Mouse (Mus musculus): Measurements from ENCODE around the gene Palld. TPM values are rescaled to one million over a fixed set of nuclear protein-coding genes. Genes with fewer than 3 reads are reported as not detected.
A peak's percentile ranks its signal among the peaks of the same experiment; 100 is the strongest.

The Palld gene
- total RNA-seq, 2 experiments from 2014 or later: 157 to 161 TPM

- no peak for DNase-seq
These were observed 347.1 kb downstream of the Palld start for GRCm38 (mm10) chr8:61555343-61555742.

GRCm38 (mm10) chr8:61552755-61553402, 349.6 kb downstream of the Palld start:
- no peak for DNase-seq

- no peak for DNase-seq
These were observed 350.3 kb downstream of the Palld start for GRCm38 (mm10) chr8:61552221-61552620.

GRCm38 (mm10) chr8:61550006-61550748, 352.3 kb downstream of the Palld start:
- no peak for DNase-seq

DNA sequence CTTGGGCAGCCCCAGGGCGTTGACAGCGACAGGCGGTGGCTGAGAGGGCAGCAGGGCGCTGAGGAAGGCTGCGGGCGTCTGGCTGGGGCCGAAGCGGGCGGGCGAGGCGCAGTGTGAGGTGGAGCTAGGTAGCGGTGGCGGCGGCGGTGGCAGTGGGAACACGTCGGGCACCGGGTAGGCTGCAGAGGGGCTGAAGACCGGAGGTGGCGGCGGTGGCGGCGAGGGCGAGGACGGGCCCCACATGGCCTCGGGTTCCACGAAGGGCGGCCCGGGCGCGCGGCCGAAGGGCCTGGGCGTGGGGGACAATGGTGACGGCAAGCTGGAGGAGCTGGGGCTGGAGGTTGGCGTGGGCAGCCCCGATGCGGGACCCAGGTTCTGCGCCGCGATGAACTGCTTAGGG, 352.9 kb downstream of the Palld start:
- DNase-seq: no peak

DNA sequence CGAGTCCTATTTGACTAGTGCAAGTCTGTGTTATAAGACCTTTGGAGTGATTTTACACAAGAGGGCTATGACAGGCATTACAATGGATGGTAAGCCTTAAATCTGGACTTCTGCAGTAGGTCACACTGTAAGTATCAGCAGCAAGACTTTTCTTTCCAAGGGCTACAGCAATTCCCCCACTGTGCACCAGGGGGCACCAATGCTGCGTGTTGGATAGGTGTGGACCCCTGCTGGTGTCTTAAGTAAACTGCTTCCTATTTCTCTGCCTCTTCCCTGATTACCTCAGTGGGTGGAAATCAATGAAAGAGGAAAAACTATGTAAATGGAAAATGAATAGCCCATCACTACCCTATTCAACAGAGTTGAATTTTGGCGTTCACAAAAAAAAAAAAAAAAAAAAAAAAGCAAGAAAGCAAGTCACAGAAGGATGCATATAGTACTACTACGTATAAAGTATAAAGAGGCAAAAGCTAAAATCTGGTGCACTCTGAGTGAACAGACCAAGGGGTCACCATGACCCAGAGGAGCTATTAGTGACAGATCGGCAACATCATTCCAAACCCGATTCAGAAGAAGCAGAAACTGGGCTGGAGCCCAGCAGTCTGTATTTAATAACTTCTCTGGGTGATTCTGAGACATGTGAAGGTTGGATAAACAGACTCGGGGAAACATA, 362.5 kb downstream of the Palld start:
- DNase-seq: peak; percentile 77 to 95

- DNase-seq: peak; percentile 66 to 73
These were observed 365.0 kb downstream of the Palld start for GRCm38 (mm10) chr8:61537471-61537870.

- DNase-seq: no peak
These were observed 367.0 kb downstream of the Palld start for GRCm38 (mm10) chr8:61535472-61535871.

DNA sequence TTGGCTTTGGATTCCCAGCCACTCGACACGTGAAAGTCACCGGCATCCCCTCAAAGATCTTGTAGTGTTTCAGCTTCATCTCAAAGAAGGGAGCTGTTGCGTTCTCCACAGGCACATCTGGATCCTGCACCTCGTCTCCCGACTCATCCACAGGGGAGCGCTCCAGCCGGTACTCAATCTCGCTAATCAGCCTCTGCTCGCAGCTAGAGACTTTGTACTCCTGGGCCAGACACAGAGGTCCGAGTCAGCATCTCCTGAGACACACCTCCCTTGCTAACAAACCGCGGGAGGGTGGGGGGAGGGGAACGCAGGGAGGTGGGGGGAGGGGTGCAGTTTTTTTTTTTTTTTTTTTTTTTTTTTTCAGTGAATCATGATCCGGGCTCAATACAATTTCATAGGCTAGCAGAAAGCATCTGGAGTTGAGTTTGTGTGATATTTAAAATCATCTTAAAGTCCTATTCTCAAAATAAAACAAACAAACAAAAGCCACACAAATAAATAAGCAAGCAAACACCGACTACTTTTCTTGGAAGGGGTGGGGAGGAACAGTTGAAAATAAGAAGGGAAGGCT, 369.0 kb downstream of the Palld start:
- DNase-seq: no peak

DNA sequence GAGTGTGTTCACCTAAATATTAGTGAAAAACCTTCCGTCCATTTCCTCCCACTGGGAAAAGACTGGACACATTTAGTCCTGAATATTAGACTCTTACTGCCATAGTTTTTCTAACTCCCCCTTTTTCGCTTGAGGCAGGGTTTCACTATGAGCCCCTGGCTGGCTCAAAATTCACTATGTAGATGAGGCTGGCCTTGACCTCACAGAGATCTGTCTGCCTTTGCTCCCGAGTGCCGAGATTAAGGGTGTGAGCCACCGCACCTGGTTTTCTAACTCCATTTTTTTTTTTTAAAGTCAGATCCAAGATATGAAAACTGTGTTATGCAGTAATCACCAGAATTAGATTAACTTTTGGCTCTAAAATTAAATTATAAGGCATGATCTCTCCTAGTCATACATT, 369.7 kb downstream of the Palld start:
- DNase-seq: no peak

DNA sequence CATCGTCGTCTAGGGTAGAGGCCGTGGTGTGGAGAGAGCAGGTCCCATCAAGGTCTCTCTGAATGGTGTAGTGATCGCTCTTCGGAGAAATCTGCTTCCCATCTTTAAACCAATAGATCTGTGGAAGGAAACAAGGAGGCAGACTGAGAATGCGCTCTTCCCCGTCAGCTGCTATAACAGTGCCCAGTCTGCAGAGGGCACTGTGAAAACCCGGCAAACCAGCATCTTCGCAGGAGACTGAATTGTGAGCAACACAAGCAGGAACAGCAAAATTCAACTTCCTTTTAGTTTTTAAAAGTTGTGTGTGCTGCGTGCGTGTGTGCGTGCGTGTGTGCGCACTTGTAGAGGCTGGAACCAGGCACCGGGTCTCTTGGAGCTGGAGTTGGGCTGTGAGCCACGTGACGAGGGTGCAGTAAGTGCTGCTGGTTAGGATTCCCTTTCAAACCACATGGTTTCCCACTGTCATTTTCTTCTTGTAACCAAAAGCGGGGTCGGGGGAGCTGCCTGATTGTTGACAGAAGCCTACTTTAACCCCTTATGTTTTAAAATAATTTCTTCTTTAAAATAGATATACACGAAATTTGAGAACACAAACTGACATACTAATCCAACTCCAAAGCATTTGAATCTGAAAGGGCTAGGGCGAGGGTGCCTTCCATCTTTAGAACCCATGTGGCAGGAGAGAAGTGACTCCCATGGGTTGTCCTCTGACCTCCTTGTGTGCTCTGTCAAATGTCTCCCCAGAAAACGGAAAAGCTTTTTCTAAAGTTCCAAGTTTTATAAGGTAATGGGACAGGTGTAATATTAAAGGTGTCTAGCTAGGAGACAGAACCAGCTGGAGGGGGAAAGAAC, 370.3 kb downstream of the Palld start:
- no peak for DNase-seq

- DNase-seq: no peak
These were observed 373.8 kb downstream of the Palld start for GRCm38 (mm10) chr8:61528642-61529041.

DNA sequence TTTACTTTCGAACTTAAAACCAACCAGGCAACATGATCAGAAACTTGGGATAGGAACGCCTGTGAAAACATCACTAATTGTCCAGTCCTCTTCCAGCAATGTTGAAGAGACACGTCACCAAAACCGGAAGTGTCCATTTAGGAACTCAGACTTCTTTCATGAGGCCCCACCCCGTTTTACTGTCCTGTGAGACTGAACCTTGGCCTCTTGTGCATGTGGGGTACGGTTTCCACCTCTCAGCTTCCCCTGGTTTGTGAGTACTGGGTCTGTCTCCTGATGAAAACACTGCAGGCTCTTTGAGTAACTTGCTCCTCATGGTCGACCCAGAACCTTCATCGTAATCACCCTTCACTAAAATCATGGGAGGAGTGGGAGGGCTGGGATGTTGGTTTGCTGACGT, 374.3 kb downstream of the Palld start:
- no peak for DNase-seq

GRCm38 (mm10) chr8:61527037-61527436, 375.5 kb downstream of the Palld start:
- DNase-seq: no peak

- peak in 1 of 2 experiments; percentile 75 for DNase-seq
These were observed 380.4 kb downstream of the Palld start for GRCm38 (mm10) chr8:61522132-61522531.

DNA sequence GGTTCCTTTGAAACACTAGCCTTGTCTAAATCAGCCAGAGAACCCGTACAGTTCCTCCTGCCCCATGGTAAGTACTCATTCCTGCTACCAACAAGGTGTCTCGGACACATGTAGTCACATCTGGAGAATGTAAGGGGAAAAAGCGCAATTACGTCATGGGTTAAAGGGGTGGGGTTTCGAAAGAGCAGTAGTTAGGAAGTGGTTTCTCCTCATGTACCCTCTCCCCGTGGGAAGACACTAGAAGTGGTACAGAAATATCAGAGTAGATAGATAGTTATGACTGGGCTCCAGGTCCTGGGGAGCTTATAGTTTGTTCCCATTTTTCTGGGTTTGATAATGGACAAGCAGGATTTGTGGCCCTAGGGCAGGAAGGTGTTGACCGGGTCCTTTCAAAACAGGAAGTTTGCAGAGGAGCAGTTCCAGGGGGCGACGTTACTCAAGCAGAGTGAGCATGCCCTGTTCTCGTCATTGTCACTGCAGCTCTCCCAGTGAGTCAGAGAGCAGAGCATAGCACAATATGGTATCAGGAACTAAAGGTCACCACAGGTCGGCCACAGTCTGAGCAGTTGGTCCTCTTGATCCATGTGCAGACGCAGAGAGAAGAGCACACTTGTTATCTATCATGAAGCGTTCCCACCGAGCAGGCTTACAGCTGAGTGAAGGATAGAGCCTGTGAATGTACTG, 384.8 kb downstream of the Palld start:
- DNase-seq: no peak

DNA sequence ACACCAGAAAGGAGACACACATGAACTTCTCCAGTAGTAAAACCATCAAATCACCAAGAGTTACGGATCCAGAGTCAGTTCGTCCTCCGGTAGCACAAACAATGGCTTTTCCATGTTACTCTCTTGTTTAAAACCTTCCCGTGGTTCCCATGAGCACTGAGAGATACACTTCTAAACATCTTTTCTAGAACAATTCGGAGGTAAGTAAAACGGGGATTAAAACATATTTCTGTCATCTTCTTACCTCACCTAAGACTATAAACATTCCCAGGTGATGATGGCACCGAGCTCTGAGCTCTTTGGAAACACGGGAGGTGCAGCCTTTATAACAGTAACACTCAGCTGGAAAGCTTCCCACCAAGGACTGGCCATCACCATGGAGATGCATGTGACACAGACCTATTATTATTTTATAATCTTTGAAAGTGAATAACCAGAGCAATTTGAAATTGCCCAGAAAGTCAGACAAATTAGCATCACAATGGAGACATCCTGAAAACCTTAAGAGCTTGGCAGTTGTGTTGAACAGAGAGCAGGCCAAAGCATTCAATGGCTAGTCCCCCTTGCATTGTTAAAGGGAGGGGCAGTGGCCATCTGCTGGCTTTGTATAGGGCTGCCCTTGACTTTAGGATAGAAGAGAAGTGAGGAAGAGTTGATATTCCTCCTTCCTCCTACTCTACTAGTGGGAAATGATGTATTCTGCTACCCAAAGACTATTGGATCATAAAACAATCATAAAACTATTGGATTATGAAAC, 385.6 kb downstream of the Palld start:
- no peak for DNase-seq

GRCm38 (mm10) chr8:61515931-61516744, 386.4 kb downstream of the Palld start:
- DNase-seq: peak; percentile 57 to 88

GRCm38 (mm10) chr8:61515110-61515930, 387.2 kb downstream of the Palld start:
- no peak for DNase-seq

Measured in heart, adult 18-20 months (tissue).